In genomic region chr13:99190466-99190865, GRCm38 (mm10) we compare ENCODE assay signal across 9 mouse cellular contexts. TPM values are rescaled to one million over a fixed set of nuclear protein-coding genes. Genes with fewer than 3 reads are reported as not detected.
A peak's percentile ranks its signal among the peaks of the same experiment; 100 is the strongest.
DNase-seq lines count a peak whose midpoint lies in the region; ATAC-seq and TF ChIP-seq lines count a peak whose summit lies in the region.
"Had no signal": no experiment of that assay in that cellular context is flagged by ENCODE, and none has a peak within 500 bp of the region (broad histone marks: within the 10 kb centered on the region; RNA-seq: fewer than 3 reads in every experiment).

No protein-coding gene starts in this region.

- WGBS in spleen, adult 2 months, result 12% methylated on average over 11 of the region's 11 CpGs
- 52% methylated on average over 11 of the region's 11 CpGs for WGBS in heart, postnatal 0 days
- WGBS in limb, embryonic 15.5 days, result 60% methylated on average over 11 of the region's 11 CpGs

- no peak for TF ChIP-seq CTCF in spleen, adult 2 months (IDR thresholded peaks at IDR 0.05; ENCODE audit: extremely low read depth, insufficient read depth, insufficient read length, insufficient replicate concordance)
- TF ChIP-seq CTCF in heart, postnatal 0 days (IDR thresholded peaks at IDR 0.05; ENCODE audit: low read depth), result no peak

- H3K4me3 ChIP-seq in spleen, adult 2 months (ENCODE audit: extremely low read depth, insufficient read depth, insufficient read length), result no peak overlapping the region
- H3K4me3 ChIP-seq in heart, postnatal 0 days (ENCODE audit: low read depth, low read length), result no peak overlapping the region
- H3K4me3 ChIP-seq in limb, embryonic 15.5 days, result no peak overlapping the region
- H3K4me3 ChIP-seq: embryonic facial prominence, embryonic 13.5 days had no signal

- H3K27ac ChIP-seq in spleen, adult 2 months (ENCODE audit: insufficient read depth, low read length), result peak overlapping the region; percentile 28; the same call in 1 of the 2 replicates
- H3K27ac ChIP-seq in heart, postnatal 0 days (ENCODE audit: low read depth), result peak overlapping the region; percentile 86
- peak overlapping the region; percentile 70 for H3K27ac ChIP-seq in limb, embryonic 15.5 days
- H3K27ac ChIP-seq: embryonic facial prominence, embryonic 13.5 days had no signal

- 0 out of 2 replicates have a peak, but pooled peaks have one; percentile 54 for TF ChIP-seq EP300 in heart, postnatal 0 days (IDR thresholded peaks at IDR 0.05; ENCODE audit: low read depth)

- no peak for TF ChIP-seq POLR2A in spleen, adult 2 months (IDR thresholded peaks at IDR 0.05; ENCODE audit: low read depth, low read length)

- no peaks in the 10 kb centered on the region for H3K36me3 ChIP-seq in spleen, adult 2 months (ENCODE audit: control insufficient read depth, insufficient read depth, low read length)
- H3K36me3 ChIP-seq in heart, postnatal 0 days (replicated peaks; ENCODE audit: control insufficient read depth, insufficient read depth, low read length), result no peaks in the 10 kb centered on the region
- H3K36me3 ChIP-seq in limb, embryonic 15.5 days, result no peaks in the 10 kb centered on the region
- H3K36me3 ChIP-seq: embryonic facial prominence, embryonic 13.5 days had no signal

- H3K4me1 ChIP-seq in spleen, adult 2 months (ENCODE audit: control insufficient read depth, insufficient read depth, insufficient read length), result peaks cover 4% of the 10 kb centered on the region; the same call in 1 of the 2 replicates
- H3K4me1 ChIP-seq in heart, postnatal 0 days (ENCODE audit: control insufficient read depth, insufficient read depth), result peaks cover 41% of the 10 kb centered on the region
- peaks cover 10% of the 10 kb centered on the region for H3K4me1 ChIP-seq in limb, embryonic 15.5 days

- peak; percentile 59 for ATAC-seq in heart, postnatal 0 days (ENCODE audit: insufficient read depth, low read depth)
- no peak for ATAC-seq in limb, embryonic 15.5 days (ENCODE audit: insufficient number of reproducible peaks, low FRiP score, low TSS enrichment, low read depth)
- ATAC-seq in frontal cortex, adult (ENCODE audit: low TSS enrichment), result no peak

- H3K27me3 ChIP-seq in spleen, adult 2 months (ENCODE audit: control insufficient read depth, insufficient read depth, low read length), result no peaks in the 10 kb centered on the region
- H3K27me3 ChIP-seq in heart, postnatal 0 days (ENCODE audit: control insufficient read depth, insufficient read depth, low read length), result no peaks in the 10 kb centered on the region
- H3K27me3 ChIP-seq in limb, embryonic 15.5 days, result no peaks in the 10 kb centered on the region
- H3K27me3 ChIP-seq: embryonic facial prominence, embryonic 13.5 days had no signal

- H3K9ac ChIP-seq in heart, postnatal 0 days (replicated peaks; ENCODE audit: low read depth, low read length), result no peak overlapping the region
- no peak overlapping the region for H3K9ac ChIP-seq in limb, embryonic 15.5 days
- H3K9ac ChIP-seq: embryonic facial prominence, embryonic 13.5 days had no signal

- H3K4me2 ChIP-seq in heart, postnatal 0 days (ENCODE audit: low read depth, low read length), result 0 out of 2 replicates have a peak overlapping the region, but pooled peaks have one; percentile 6
- H3K4me2 ChIP-seq in limb, embryonic 15.5 days, result no peak overlapping the region
- H3K4me2 ChIP-seq: embryonic facial prominence, embryonic 13.5 days had no signal

- no peak for DNase-seq in spleen, adult 2 months (ENCODE audit: low read depth in 1 of 2, low spot score in 2 of 2)
- no peak for DNase-seq in spleen, postnatal 14 days (ENCODE audit: low spot score in 2 of 2)
- DNase-seq in heart, postnatal 0 days (ENCODE audit: low spot score), result peak; percentile 49
- no peak for DNase-seq in left cerebral cortex, adult 9 months (ENCODE audit: low spot score in 2 of 2)
- no peak for DNase-seq in embryo, embryonic 10.5 days (ENCODE audit: low spot score)
- no peak for DNase-seq in right cerebral cortex, postnatal 25 days

- no peaks in the 10 kb centered on the region for H3K9me3 ChIP-seq in heart, postnatal 0 days (replicated peaks; ENCODE audit: control insufficient read depth, low read length)
- H3K9me3 ChIP-seq in limb, embryonic 15.5 days, result no peaks in the 10 kb centered on the region
- H3K9me3 ChIP-seq: embryonic facial prominence, embryonic 13.5 days had no signal

RNA-seq across cellular contexts. Expression of gene Zfp366, which starts 5.8 kb away (rescaled TPM):
- polyA plus RNA-seq in spleen, adult 2 months (2012; rRNA removed), result 6.1 and 9.0 TPM in 2 replicates
- 4.5 and 5.6 TPM in 2 replicates for total RNA-seq in heart, postnatal 0 days (2014; rRNA removed; ENCODE audit: low replicate concordance)
- polyA plus RNA-seq in heart, postnatal 0 days (2015; fragmentation: Nextera tagmentation; extraction: Ambion mirVana), result 0.82 TPM in 2 replicates
- 0.62 and 0.67 TPM in 2 replicates for polyA plus RNA-seq in limb, embryonic 15.5 days (2015; fragmentation: Nextera tagmentation; extraction: Ambion mirVana)

Comparison
In these comparisons a context has a peak if more than half of its experiments do, and no peak if none do; other contexts are left out.
1. H3K27ac ChIP-seq: peak in every context shown above with its lines; median percentile 86 in heart, postnatal 0 days; 70 in limb, embryonic 15.5 days; 28 in spleen, adult 2 months.